Mouse (Mus musculus) cerebellum, adult 2 months (tissue): ENCODE measurements around the gene Hhat.

Experiments
- CTCF ChIP-seq: fragments of 200-500 bp; IDR thresholded peaks from 2 replicates; pipeline ENCODE4 v1.5.1; 2011; ENCODE audit warnings: low read depth, mild to moderate bottlenecking, control low read depth, low read length, moderate library complexity, borderline replicate concordance; ENCODE audit not compliant: insufficient read depth
- POLR2A ChIP-seq: fragments of 200-500 bp; IDR thresholded peaks from 2 replicates; pipeline ENCODE4 v1.6.1; 2011; ENCODE audit warnings: low read length, control low read depth, borderline replicate concordance; ENCODE audit not compliant: insufficient read depth

DNA sequence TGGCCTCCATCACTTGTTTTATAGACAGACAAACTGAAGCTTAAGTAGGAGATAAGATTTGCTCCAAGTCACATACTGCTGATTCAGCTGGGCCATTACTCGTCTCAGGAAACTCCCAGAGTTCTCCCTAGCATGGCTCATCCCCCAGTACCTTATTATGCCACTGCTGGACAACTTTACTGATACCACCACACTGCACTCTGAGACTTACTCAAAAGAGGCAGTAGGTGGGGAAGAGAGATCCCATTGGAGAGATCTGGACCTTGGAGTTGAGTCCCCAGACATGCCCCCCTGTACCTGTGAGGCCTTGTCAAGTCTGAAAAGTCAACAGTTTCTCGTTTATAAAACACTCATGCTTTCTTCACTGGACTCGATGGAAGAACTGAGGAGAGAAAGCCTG lies 131.8 kb downstream of the Hhat start:
- TF ChIP-seq POLR2A (no peak), CTCF (no peak)
